Mouse (Mus musculus): Measurements from ENCODE around the gene Ngf.

- TF ChIP-seq POLR2A (IDR thresholded peaks at IDR 0.05; ENCODE audit: borderline replicate concordance, insufficient read depth, low read length): no peak
- no peak for TF ChIP-seq CTCF (IDR thresholded peaks at IDR 0.05; ENCODE audit: borderline replicate concordance, insufficient read depth, low read depth, low read length)
These were observed 56.8 kb downstream of the Ngf start for GRCm38 (mm10) chr3:102526481-102526880.
